Mouse (Mus musculus): Measurements from ENCODE around the gene Sipa1l2.

DNA sequence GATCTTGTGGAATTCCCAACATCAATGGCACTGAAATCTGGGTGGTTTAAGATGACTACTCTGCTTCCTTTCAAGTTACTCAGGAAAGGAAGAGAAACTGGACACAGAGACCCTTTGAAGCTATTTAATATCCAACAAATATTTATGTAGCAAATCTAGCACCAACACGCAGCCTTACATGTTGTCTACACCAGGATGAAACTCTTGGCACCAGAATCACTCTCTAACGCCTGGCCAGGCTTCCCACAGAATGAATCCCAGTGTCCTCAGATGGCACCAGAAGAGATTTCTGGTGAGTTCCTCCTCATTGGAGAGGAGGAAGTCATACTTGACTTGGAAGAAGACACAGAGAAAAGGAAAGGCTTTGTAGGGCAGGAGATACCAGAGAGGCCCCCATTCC lies 45.1 kb downstream of the Sipa1l2 start:
- TF ChIP-seq POLR2A (IDR thresholded peaks at IDR 0.05; ENCODE audit: low read depth, low read length) (no peak), CTCF (IDR thresholded peaks at IDR 0.05; ENCODE audit: borderline replicate concordance, insufficient read depth, low read length) (no peak)

Measured in embryonic fibroblast, embryonic 13.5 days (primary cell).